Mouse (Mus musculus) myocyte (in vitro differentiated cells): ENCODE measurements around the gene Cptp.

ENCODE experiments used
- E2F4 ChIP-seq: IDR thresholded peaks from one replicate; pipeline ENCODE4 v1.6.1; 2011; ENCODE audit warnings: mild to moderate bottlenecking, control low read depth, moderate library complexity; ENCODE audit not compliant: insufficient read depth
- MAX ChIP-seq: IDR thresholded peaks from one replicate; pipeline ENCODE4 v1.6.1; 2011; ENCODE audit warnings: low read depth, mild to moderate bottlenecking, control low read depth
- MYOD1 ChIP-seq, 3 experiments: IDR thresholded peaks; one replicate each; pipeline ENCODE4 v1.6.1; 2011; ENCODE audit warnings: control low read depth in 2 of 3, low read depth in 2 of 3, mild to moderate bottlenecking in 2 of 3, moderate library complexity in 1 of 3; ENCODE audit not compliant: insufficient read length in 2 of 3, control insufficient read depth in 1 of 3
- POLR2A ChIP-seq: IDR thresholded peaks from one replicate; pipeline ENCODE4 v1.6.1; 2011; ENCODE audit warnings: low read depth, mild to moderate bottlenecking, control low read depth, moderate library complexity; ENCODE audit not compliant: insufficient read length
- POLR2AphosphoS2 ChIP-seq: IDR thresholded peaks from one replicate; pipeline ENCODE4 v1.6.1; 2011; ENCODE audit warnings: low read depth, control low read depth; ENCODE audit not compliant: insufficient read length
- TCF12 ChIP-seq: IDR thresholded peaks from one replicate; pipeline ENCODE4 v1.6.1; 2011; ENCODE audit warnings: mild to moderate bottlenecking, control low read depth; ENCODE audit not compliant: poor library complexity, insufficient read depth, severe bottlenecking
- USF1 ChIP-seq: IDR thresholded peaks from one replicate; pipeline ENCODE4 v1.6.1; 2011; ENCODE audit warnings: low read depth, mild to moderate bottlenecking, control low read depth, moderate library complexity

DNA sequence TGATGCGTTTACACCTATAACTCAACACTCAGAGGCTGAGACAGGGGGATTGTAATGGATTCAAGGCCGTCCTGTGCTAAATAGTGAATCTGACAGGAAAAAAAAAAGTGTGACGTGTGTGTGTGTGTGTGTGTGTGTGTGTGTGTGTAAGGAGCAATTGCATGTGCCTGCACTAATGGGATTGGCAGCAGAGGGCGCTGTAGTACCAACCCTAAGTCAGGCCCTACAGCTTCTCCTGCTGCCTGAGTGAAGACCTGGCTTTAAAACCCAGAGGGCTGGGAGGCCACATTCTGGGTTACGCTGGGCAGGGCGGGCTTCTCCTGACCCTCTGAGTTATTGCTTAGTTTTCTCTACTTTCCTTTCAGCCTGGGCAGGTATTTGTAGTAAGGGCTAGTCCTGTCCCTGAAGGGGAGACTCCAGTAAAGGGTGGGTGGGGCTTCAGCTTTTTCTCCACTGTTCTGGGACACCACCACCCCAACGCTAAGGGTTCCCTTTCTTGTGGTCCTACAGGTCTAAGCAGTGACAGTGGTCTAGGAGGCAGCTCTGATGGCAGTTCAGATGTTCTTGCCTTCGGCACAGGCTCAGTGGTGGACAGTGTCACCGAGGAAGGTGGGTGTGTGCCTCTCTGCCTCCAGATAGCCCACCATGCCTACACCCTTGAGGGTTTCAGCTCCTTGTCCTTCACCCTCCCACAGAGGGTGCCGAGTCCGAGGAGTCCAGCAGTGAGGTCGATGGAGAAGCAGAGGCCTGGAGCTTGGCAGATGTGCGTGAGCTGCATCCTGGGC is 35.3 kb upstream of the Cptp start:
- TF ChIP-seq USF1 (no peak), TCF12 (no peak), POLR2A (no peak), MAX (no peak), POLR2AphosphoS2 (no peak), MYOD1 (IDR thresholded peaks at IDR 0.05; ENCODE audit: control insufficient read depth in 1 of 3, insufficient read length in 2 of 3, low read depth in 2 of 3) (no peak), E2F4 (no peak)
